Mouse (Mus musculus): ENCODE data around the gene Gm49673.
"Not testable (repeated sequence)": the region's sequence is repeated elsewhere in the genome, so short reads cannot be mapped to it uniquely, and the experiment has no call there.

The Gm49673 gene

GRCm38 (mm10) chr17:8039916-8040635, 107.5 kb downstream of the Gm49673 start:
- DNase-seq (ENCODE audit: low spot score) = not testable (repeated sequence)

GRCm38 (mm10) chr17:8036976-8037375, 110.6 kb downstream of the Gm49673 start:
- not testable (repeated sequence) for DNase-seq (ENCODE audit: low spot score)

Measured in testis, postnatal 10 days (tissue).